Mouse (Mus musculus) hindbrain, embryonic 16.5 days (tissue): ENCODE results near the gene Sltm. TPM values are rescaled to one million over a fixed set of nuclear protein-coding genes. Genes with fewer than 3 reads are reported as not detected.

Experiments
- ATAC-seq: fragments of 200-750 bp; cut with Nextera tagmentation; 2 replicates; pipeline ENCODE4 v1.8.0; 2017; ENCODE audit warnings: moderate TSS enrichment, moderate library complexity
- H3K27ac ChIP-seq: fragments of 300-500 bp; sonication (generic); 2 replicates; pipeline ENCODE4 v1.5.1; 2014; ENCODE audit warnings: low read depth, mild to moderate bottlenecking, control low read depth, low read length, moderate library complexity
- H3K27me3 ChIP-seq: fragments of 300-500 bp; sonication (generic); replicated peaks from 2 replicates; pipeline ENCODE4 v1.6.1; 2014; ENCODE audit warnings: low read length; ENCODE audit not compliant: control insufficient read depth, insufficient read depth
- H3K36me3 ChIP-seq: fragments of 300-500 bp; sonication (generic); 2 replicates; pipeline ENCODE4 v1.6.1; 2014; ENCODE audit warnings: mild to moderate bottlenecking, low read length, moderate library complexity, mixed read lengths; ENCODE audit not compliant: control insufficient read depth, insufficient read depth
- H3K4me1 ChIP-seq: fragments of 300-500 bp; sonication (generic); 2 replicates; pipeline ENCODE4 v1.6.1; 2014; ENCODE audit warnings: low read depth, low read length; ENCODE audit not compliant: control insufficient read depth, insufficient read depth
- H3K4me2 ChIP-seq: fragments of 300-500 bp; sonication (generic); 2 replicates; pipeline ENCODE4 v1.6.1; 2014; ENCODE audit warnings: mild to moderate bottlenecking, low read length, control low read depth, moderate library complexity
- H3K4me3 ChIP-seq: fragments of 300-500 bp; sonication (generic); 2 replicates; pipeline ENCODE4 v1.5.1; 2014; ENCODE audit warnings: mild to moderate bottlenecking, low read length, control low read depth, moderate library complexity
- H3K9ac ChIP-seq: fragments of 300-500 bp; sonication (generic); 2 replicates; pipeline ENCODE4 v1.6.1; 2014; ENCODE audit warnings: low read depth, mild to moderate bottlenecking, control low read depth, low read length, moderate library complexity
- H3K9me3 ChIP-seq: fragments of 300-500 bp; sonication (generic); 2 replicates; pipeline ENCODE4 v1.6.1; 2014; ENCODE audit warnings: mild to moderate bottlenecking, low read length, moderate library complexity; ENCODE audit not compliant: control insufficient read depth
- WGBS: fragments of 180-500 bp; shearing (Covaris S2); extraction: QIAGEN DNeasy Blood & Tissue Kit; methylation state at CpG from one replicate; pipeline ENCODE4 v1.1.7; 2014; 5-methylcytosine and 5-hydroxymethylcytosine counted together
- polyA plus RNA-seq: library from polyadenylated mRNA; unstranded; fragments of >200 nt; fragmentation: Nextera tagmentation; extraction: Ambion mirVana; gene quantifications from 2 replicates; pipeline ENCODE4 v1.2.1, GENCODE M21; 2015

Gene Sltm
- polyA plus RNA-seq, 1 experiment from 2014 or later: 49.0 TPM

- H3K36me3 ChIP-seq: no peaks in the 10 kb centered on the region
- no peaks in the 10 kb centered on the region for H3K27me3 ChIP-seq
- ATAC-seq: no peak
- H3K9ac ChIP-seq: no peak overlapping the region
- no peaks in the 10 kb centered on the region for H3K9me3 ChIP-seq
- no peak overlapping the region for H3K27ac ChIP-seq
- no peak overlapping the region for H3K4me2 ChIP-seq
- H3K4me1 ChIP-seq: no peaks in the 10 kb centered on the region
- no peak overlapping the region for H3K4me3 ChIP-seq
- WGBS: 76% methylated on average over 4 of the region's 4 CpGs
These were observed 32.5 kb upstream of the Sltm start for GRCm38 (mm10) chr9:70509906-70510525.

- Histone ChIP-seq H3K27me3 (no peaks in the 10 kb centered on the region), H3K4me1 (no peaks in the 10 kb centered on the region), H3K9ac (no peak overlapping the region), H3K9me3 (no peaks in the 10 kb centered on the region), H3K36me3 (no peaks in the 10 kb centered on the region), H3K4me2 (no peak overlapping the region), H3K27ac (no peak overlapping the region), H3K4me3 (no peak overlapping the region)
- no peak for ATAC-seq
- WGBS: 69% methylated on average over 10 of the region's 10 CpGs
These were observed 31.5 kb upstream of the Sltm start for GRCm38 (mm10) chr9:70510998-70511583.

- Histone ChIP-seq H3K9ac (no peak overlapping the region), H3K4me2 (no peak overlapping the region), H3K27ac (no peak overlapping the region), H3K36me3 (no peaks in the 10 kb centered on the region), H3K27me3 (no peaks in the 10 kb centered on the region), H3K4me1 (no peaks in the 10 kb centered on the region), H3K9me3 (no peaks in the 10 kb centered on the region), H3K4me3 (no peak overlapping the region)
- WGBS: 85% methylated on average over 7 of the region's 7 CpGs
- ATAC-seq: no peak
These were observed 30.9 kb upstream of the Sltm start for GRCm38 (mm10) chr9:70511681-70512080.

- Histone ChIP-seq H3K27ac (no peak overlapping the region), H3K9me3 (no peaks in the 10 kb centered on the region), H3K4me2 (no peak overlapping the region), H3K9ac (no peak overlapping the region), H3K4me1 (no peaks in the 10 kb centered on the region), H3K4me3 (no peak overlapping the region), H3K27me3 (no peaks in the 10 kb centered on the region), H3K36me3 (no peaks in the 10 kb centered on the region)
- 91% methylated on average over 3 of the region's 3 CpGs for WGBS
- no peak for ATAC-seq
These were observed 21.9 kb upstream of the Sltm start for GRCm38 (mm10) chr9:70520651-70521050.

GRCm38 (mm10) chr9:70523813-70524212 lies 18.7 kb upstream of the Sltm start:
- Histone ChIP-seq H3K9me3 (no peaks in the 10 kb centered on the region), H3K4me3 (no peak overlapping the region), H3K4me2 (no peak overlapping the region), H3K9ac (no peak overlapping the region), H3K36me3 (no peaks in the 10 kb centered on the region), H3K27ac (no peak overlapping the region), H3K27me3 (no peaks in the 10 kb centered on the region), H3K4me1 (no peaks in the 10 kb centered on the region)
- 90% methylated on average over 3 of the region's 3 CpGs for WGBS
- ATAC-seq: no peak

- Histone ChIP-seq H3K9me3 (no peaks in the 10 kb centered on the region), H3K27ac (no peak overlapping the region), H3K4me3 (no peak overlapping the region), H3K4me2 (no peak overlapping the region), H3K4me1 (no peaks in the 10 kb centered on the region), H3K36me3 (no peaks in the 10 kb centered on the region), H3K27me3 (no peaks in the 10 kb centered on the region), H3K9ac (no peak overlapping the region)
- no peak for ATAC-seq
- WGBS: 88% methylated on average over 7 of the region's 7 CpGs
These were observed 18.2 kb upstream of the Sltm start for GRCm38 (mm10) chr9:70524366-70524765.

- H3K27me3 ChIP-seq: no peaks in the 10 kb centered on the region
- no peak for ATAC-seq
- no peak overlapping the region for H3K4me3 ChIP-seq
- no peak overlapping the region for H3K9ac ChIP-seq
- no peak overlapping the region for H3K27ac ChIP-seq
- no peaks in the 10 kb centered on the region for H3K4me1 ChIP-seq
- H3K4me2 ChIP-seq: no peak overlapping the region
- 84% methylated on average over 3 of the region's 3 CpGs for WGBS
- no peaks in the 10 kb centered on the region for H3K36me3 ChIP-seq
- no peaks in the 10 kb centered on the region for H3K9me3 ChIP-seq
These were observed 9.2 kb upstream of the Sltm start for GRCm38 (mm10) chr9:70533328-70533727.

- H3K4me1 ChIP-seq: peaks cover 13% of the 10 kb centered on the region
- H3K36me3 ChIP-seq: no peaks in the 10 kb centered on the region
- ATAC-seq: no peak
- peak overlapping the region; percentile 68 for H3K4me3 ChIP-seq
- WGBS: 7% methylated on average over 6 of the region's 6 CpGs
- H3K27me3 ChIP-seq: no peaks in the 10 kb centered on the region
- no peak overlapping the region for H3K27ac ChIP-seq
- no peaks in the 10 kb centered on the region for H3K9me3 ChIP-seq
- peak overlapping the region; percentile 80 for H3K9ac ChIP-seq
- peak overlapping the region; percentile 95 for H3K4me2 ChIP-seq
These were observed 970 bp upstream of the Sltm start for GRCm38 (mm10) chr9:70541584-70541983.

GRCm38 (mm10) chr9:70543048-70543880 lies 710 bp downstream of the Sltm start:
- 1% methylated on average over 55 of the region's 64 CpGs for WGBS
- Histone ChIP-seq H3K4me1 (peaks cover 15% of the 10 kb centered on the region), H3K9me3 (no peaks in the 10 kb centered on the region), H3K9ac (peak overlapping the region; percentile 96), H3K27me3 (no peaks in the 10 kb centered on the region), H3K27ac (peak overlapping the region; percentile 99), H3K36me3 (no peaks in the 10 kb centered on the region), H3K4me3 (peak overlapping the region; percentile 68), H3K4me2 (peak overlapping the region; percentile 95)
- ATAC-seq: peak; percentile 80
